In genomic region chr7:73856908-73857307, GRCm38 (mm10) we compare ENCODE assay signal across 19 mouse cellular contexts.
"Had no signal": no experiment of that assay in that cellular context is flagged by ENCODE, and none has a peak within 500 bp of the region (broad histone marks: within the 10 kb centered on the region; RNA-seq: fewer than 3 reads in every experiment).

No protein-coding gene starts in this region.

- H3K36me3 ChIP-seq: liver, embryonic 13.5 days; liver, embryonic 15.5 days; lung, embryonic 15.5 days; midbrain, embryonic 12.5 days; neural tube, embryonic 12.5 days; stomach, embryonic 15.5 days had no signal

- ATAC-seq: liver, postnatal 0 days; lung, postnatal 0 days; midbrain, embryonic 16.5 days had no signal

- DNase-seq: liver, embryonic 13.5 days; liver, postnatal 0 days; lung, adult 2 months; lung, postnatal 14 days; lung, postnatal 36 days; right cerebral cortex, postnatal 14 days; thymus, adult 2 months; thymus, postnatal 25 days; thymus, postnatal 4 days had no signal

- H3K4me3 ChIP-seq: liver, embryonic 13.5 days; liver, embryonic 15.5 days; lung, embryonic 15.5 days; megakaryocyte, embryonic 14.5 days; midbrain, embryonic 12.5 days; neural tube, embryonic 12.5 days; stomach, embryonic 15.5 days had no signal

- H3K9ac ChIP-seq: liver, embryonic 13.5 days; liver, embryonic 15.5 days; liver, postnatal 0 days; lung, embryonic 15.5 days; midbrain, embryonic 12.5 days; neural tube, embryonic 12.5 days; stomach, embryonic 15.5 days had no signal

- H3K4me2 ChIP-seq: liver, embryonic 13.5 days; liver, embryonic 15.5 days; lung, embryonic 15.5 days; midbrain, embryonic 12.5 days; neural tube, embryonic 12.5 days; stomach, embryonic 15.5 days had no signal

- H3K9me3 ChIP-seq: liver, embryonic 13.5 days; liver, embryonic 15.5 days; lung, embryonic 15.5 days; megakaryocyte, embryonic 14.5 days; neural tube, embryonic 12.5 days; stomach, embryonic 15.5 days had no signal

- H3K27me3 ChIP-seq: liver, embryonic 13.5 days; liver, embryonic 15.5 days; lung, embryonic 15.5 days; megakaryocyte, embryonic 14.5 days; midbrain, embryonic 12.5 days; neural tube, embryonic 12.5 days; stomach, embryonic 15.5 days had no signal

- H3K4me1 ChIP-seq: liver, embryonic 13.5 days; liver, embryonic 15.5 days; lung, embryonic 15.5 days; megakaryocyte, embryonic 14.5 days; midbrain, embryonic 12.5 days; neural tube, embryonic 12.5 days; stomach, embryonic 15.5 days had no signal

- H3K27ac ChIP-seq: liver, embryonic 13.5 days; liver, embryonic 15.5 days; lung, embryonic 15.5 days; macrophage; midbrain, embryonic 12.5 days; neural tube, embryonic 12.5 days; stomach, embryonic 15.5 days; stomach, postnatal 0 days had no signal
